Comparison of ENCODE assay signal across 22 mouse cellular contexts in genomic region chr13:92232076-92232938, GRCm38 (mm10).
DNase-seq lines count a peak whose midpoint lies in the region; ATAC-seq and TF ChIP-seq lines count a peak whose summit lies in the region.
"Had no signal": no experiment of that assay in that cellular context is flagged by ENCODE, and none has a peak within 500 bp of the region (broad histone marks: within the 10 kb centered on the region; RNA-seq: fewer than 3 reads in every experiment).

No protein-coding gene starts in this region.

- H3K27me3 ChIP-seq in hindbrain, embryonic 13.5 days, result no peaks in the 10 kb centered on the region
- no peaks in the 10 kb centered on the region for H3K27me3 ChIP-seq in hindbrain, embryonic 12.5 days
- H3K27me3 ChIP-seq in intestine, embryonic 15.5 days (replicated peaks), result no peaks in the 10 kb centered on the region
- no peaks in the 10 kb centered on the region for H3K27me3 ChIP-seq in intestine, postnatal 0 days (replicated peaks; ENCODE audit: control insufficient read depth, insufficient read depth, low read length)
- H3K27me3 ChIP-seq in lung, embryonic 16.5 days (ENCODE audit: control insufficient read depth, insufficient read depth, low read depth, low read length), result no peaks in the 10 kb centered on the region
- no peaks in the 10 kb centered on the region for H3K27me3 ChIP-seq in neural tube, embryonic 15.5 days (replicated peaks)
- H3K27me3 ChIP-seq: embryonic facial prominence, embryonic 12.5 days; embryonic facial prominence, embryonic 15.5 days; Patski had no signal

- peaks cover 11% of the 10 kb centered on the region for H3K36me3 ChIP-seq in hindbrain, embryonic 13.5 days
- peaks cover 15% of the 10 kb centered on the region for H3K36me3 ChIP-seq in hindbrain, embryonic 12.5 days
- no peaks in the 10 kb centered on the region; the same call in 1 of the 2 replicates for H3K36me3 ChIP-seq in intestine, embryonic 15.5 days
- H3K36me3 ChIP-seq in intestine, postnatal 0 days (ENCODE audit: control insufficient read depth, insufficient read depth), result no peaks in the 10 kb centered on the region
- H3K36me3 ChIP-seq in lung, embryonic 16.5 days (ENCODE audit: control insufficient read depth, insufficient read depth, low read length), result no peaks in the 10 kb centered on the region
- H3K36me3 ChIP-seq in neural tube, embryonic 15.5 days, result no peaks in the 10 kb centered on the region

- H3K4me1 ChIP-seq in hindbrain, embryonic 13.5 days (replicated peaks), result no peaks in the 10 kb centered on the region
- no peaks in the 10 kb centered on the region for H3K4me1 ChIP-seq in hindbrain, embryonic 12.5 days
- no peaks in the 10 kb centered on the region for H3K4me1 ChIP-seq in intestine, embryonic 15.5 days (replicated peaks)
- no peaks in the 10 kb centered on the region for H3K4me1 ChIP-seq in intestine, postnatal 0 days (replicated peaks; ENCODE audit: control insufficient read depth, insufficient read depth, low read length)
- no peaks in the 10 kb centered on the region; the same call in 1 of the 2 replicates for H3K4me1 ChIP-seq in lung, embryonic 16.5 days (replicated peaks; ENCODE audit: control insufficient read depth, insufficient read depth, low read length)
- no peaks in the 10 kb centered on the region for H3K4me1 ChIP-seq in neural tube, embryonic 15.5 days
- H3K4me1 ChIP-seq: embryonic facial prominence, embryonic 12.5 days; embryonic facial prominence, embryonic 15.5 days had no signal

- H3K9ac ChIP-seq in hindbrain, embryonic 13.5 days, result no peak overlapping the region
- no peak overlapping the region for H3K9ac ChIP-seq in hindbrain, embryonic 12.5 days
- no peak overlapping the region for H3K9ac ChIP-seq in intestine, embryonic 15.5 days
- no peak overlapping the region for H3K9ac ChIP-seq in intestine, postnatal 0 days (ENCODE audit: low read depth, low read length)
- H3K9ac ChIP-seq in lung, embryonic 16.5 days (ENCODE audit: low read length), result no peak overlapping the region
- H3K9ac ChIP-seq in neural tube, embryonic 15.5 days (replicated peaks), result no peak overlapping the region
- H3K9ac ChIP-seq: embryonic facial prominence, embryonic 12.5 days; embryonic facial prominence, embryonic 15.5 days; forebrain, postnatal 0 days had no signal

- no peak for TF ChIP-seq CTCF in intestine, postnatal 0 days (IDR thresholded peaks at IDR 0.05; ENCODE audit: low read depth)

- H3K4me3 ChIP-seq in hindbrain, embryonic 13.5 days, result no peak overlapping the region
- H3K4me3 ChIP-seq in hindbrain, embryonic 12.5 days, result no peak overlapping the region
- H3K4me3 ChIP-seq in intestine, embryonic 15.5 days (replicated peaks), result no peak overlapping the region
- H3K4me3 ChIP-seq in intestine, postnatal 0 days (ENCODE audit: low read depth, low read length), result no peak overlapping the region
- H3K4me3 ChIP-seq in lung, embryonic 16.5 days (ENCODE audit: low read length), result no peak overlapping the region
- H3K4me3 ChIP-seq in neural tube, embryonic 15.5 days (replicated peaks), result no peak overlapping the region
- H3K4me3 ChIP-seq: embryonic facial prominence, embryonic 12.5 days; embryonic facial prominence, embryonic 15.5 days; gastrocnemius, adult 2 months had no signal

- WGBS in hindbrain, embryonic 13.5 days, result 87% methylated on average over 9 of the region's 9 CpGs
- WGBS in hindbrain, embryonic 12.5 days, result 88% methylated on average over 9 of the region's 9 CpGs
- WGBS in intestine, embryonic 15.5 days, result 54% methylated on average over 9 of the region's 9 CpGs
- WGBS in intestine, postnatal 0 days, result 59% methylated on average over 9 of the region's 9 CpGs
- WGBS in lung, embryonic 16.5 days, result 41% methylated on average over 9 of the region's 9 CpGs
- WGBS in neural tube, embryonic 15.5 days, result 73% methylated on average over 9 of the region's 9 CpGs

- no peak overlapping the region for H3K27ac ChIP-seq in hindbrain, embryonic 13.5 days
- H3K27ac ChIP-seq in hindbrain, embryonic 12.5 days, result no peak overlapping the region
- H3K27ac ChIP-seq in intestine, embryonic 15.5 days, result no peak overlapping the region
- no peak overlapping the region for H3K27ac ChIP-seq in intestine, postnatal 0 days (ENCODE audit: low read depth, low read length)
- no peak overlapping the region for H3K27ac ChIP-seq in lung, embryonic 16.5 days (ENCODE audit: low read length)
- H3K27ac ChIP-seq in neural tube, embryonic 15.5 days (replicated peaks), result 0 out of 2 replicates have a peak overlapping the region, but pooled peaks have one; percentile 23
- H3K27ac ChIP-seq: embryonic facial prominence, embryonic 12.5 days; embryonic facial prominence, embryonic 15.5 days; gastrocnemius, adult 2 months had no signal

- no peak for DNase-seq in lung, adult 18-20 months
- DNase-seq in left cerebral cortex, adult 18-20 months (ENCODE audit: low spot score in 2 of 2), result no peak
- DNase-seq: adrenal gland, postnatal 14 days; cerebellum, adult 11 months; cerebellum, adult 2 months; cerebellum, adult 9-11 months; cerebellum, postnatal 25 days; forebrain, postnatal 0 days; gastrocnemius, adult 2 months; gastrocnemius, postnatal 14 days; heart, adult 11 months had no signal

- H3K4me2 ChIP-seq in hindbrain, embryonic 13.5 days, result no peak overlapping the region
- H3K4me2 ChIP-seq in hindbrain, embryonic 12.5 days (replicated peaks), result no peak overlapping the region
- H3K4me2 ChIP-seq in intestine, embryonic 15.5 days (replicated peaks), result no peak overlapping the region
- no peak overlapping the region for H3K4me2 ChIP-seq in intestine, postnatal 0 days (replicated peaks; ENCODE audit: low read depth)
- no peak overlapping the region for H3K4me2 ChIP-seq in lung, embryonic 16.5 days (ENCODE audit: low read depth, low read length)
- no peak overlapping the region for H3K4me2 ChIP-seq in neural tube, embryonic 15.5 days
- H3K4me2 ChIP-seq: embryonic facial prominence, embryonic 12.5 days; embryonic facial prominence, embryonic 15.5 days; heart, embryonic 11.5 days had no signal

- no peaks in the 10 kb centered on the region for H3K9me3 ChIP-seq in hindbrain, embryonic 13.5 days
- no peaks in the 10 kb centered on the region for H3K9me3 ChIP-seq in hindbrain, embryonic 12.5 days (replicated peaks)
- no peaks in the 10 kb centered on the region for H3K9me3 ChIP-seq in intestine, embryonic 15.5 days
- H3K9me3 ChIP-seq in intestine, postnatal 0 days (ENCODE audit: control insufficient read depth), result no peaks in the 10 kb centered on the region
- H3K9me3 ChIP-seq in lung, embryonic 16.5 days (ENCODE audit: control insufficient read depth, low read length), result no peaks in the 10 kb centered on the region
- H3K9me3 ChIP-seq in neural tube, embryonic 15.5 days (replicated peaks), result no peaks in the 10 kb centered on the region
- H3K9me3 ChIP-seq: embryonic facial prominence, embryonic 12.5 days; embryonic facial prominence, embryonic 15.5 days had no signal

- ATAC-seq in hindbrain, embryonic 13.5 days (ENCODE audit: low FRiP score), result 0 out of 2 replicates have a peak, but pooled peaks have one; percentile 54
- no peak for ATAC-seq in hindbrain, embryonic 12.5 days (ENCODE audit: low FRiP score)
- ATAC-seq in intestine, embryonic 15.5 days, result 0 out of 2 replicates have a peak, but pooled peaks have one; percentile 20
- no peak for ATAC-seq in intestine, postnatal 0 days
- peak; percentile 79 for ATAC-seq in lung, embryonic 16.5 days (ENCODE audit: low read depth)
- ATAC-seq in neural tube, embryonic 15.5 days (ENCODE audit: low FRiP score), result peak; percentile 55
- ATAC-seq: forebrain, embryonic 14.5 days; forebrain, postnatal 0 days; Patski had no signal

Comparison
In these comparisons a context has a peak if more than half of its experiments do, and no peak if none do; other contexts are left out.
1. ATAC-seq: peak in hindbrain, embryonic 13.5 days (single experiment), intestine, embryonic 15.5 days (single experiment), lung, embryonic 16.5 days (single experiment) and neural tube, embryonic 15.5 days (single experiment); none in hindbrain, embryonic 12.5 days (single experiment) and intestine, postnatal 0 days (single experiment).